Mouse (Mus musculus): ENCODE data around the gene Tln1.

DNA sequence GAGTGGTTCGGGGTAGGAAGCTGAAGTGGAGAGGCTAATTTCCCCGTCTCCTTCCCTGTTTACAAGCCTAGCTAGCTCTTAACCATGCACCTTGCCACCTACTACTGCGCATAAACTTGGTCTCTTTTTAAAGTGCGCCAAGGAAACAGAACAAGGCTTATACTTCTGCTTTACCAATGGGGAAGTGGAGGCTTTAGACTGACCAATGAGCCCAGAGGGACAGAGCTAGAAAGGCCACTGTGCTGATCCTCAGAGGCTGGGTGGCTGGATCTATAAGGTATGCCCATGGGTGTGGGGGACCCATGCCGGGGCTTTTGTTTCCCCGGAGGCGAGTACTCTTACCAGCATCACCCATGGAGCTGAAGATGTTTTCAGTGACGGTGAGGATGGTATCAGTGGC is 15.3 kb downstream of the Tln1 start:
- TF ChIP-seq CTCF (IDR thresholded peaks at IDR 0.05; ENCODE audit: insufficient read depth, low read length) (no peak), POLR2A (IDR thresholded peaks at IDR 0.05; ENCODE audit: borderline replicate concordance, extremely low read depth, low read depth, low read length) (no peak)
